Mouse (Mus musculus) hindlimb bud, embryonic 11.5 days (tissue): Measurements from ENCODE around the gene Pfn1.
A peak's percentile ranks its signal among the peaks of the same experiment; 100 is the strongest.

Experiments used
- DNase-seq: peaks from one replicate; pipeline ENCODE4 v3.0.0-alpha.2; 2012; ENCODE audit warnings: low read depth, low spot score; ENCODE audit errors: extremely low spot score

The Pfn1 gene

DNA sequence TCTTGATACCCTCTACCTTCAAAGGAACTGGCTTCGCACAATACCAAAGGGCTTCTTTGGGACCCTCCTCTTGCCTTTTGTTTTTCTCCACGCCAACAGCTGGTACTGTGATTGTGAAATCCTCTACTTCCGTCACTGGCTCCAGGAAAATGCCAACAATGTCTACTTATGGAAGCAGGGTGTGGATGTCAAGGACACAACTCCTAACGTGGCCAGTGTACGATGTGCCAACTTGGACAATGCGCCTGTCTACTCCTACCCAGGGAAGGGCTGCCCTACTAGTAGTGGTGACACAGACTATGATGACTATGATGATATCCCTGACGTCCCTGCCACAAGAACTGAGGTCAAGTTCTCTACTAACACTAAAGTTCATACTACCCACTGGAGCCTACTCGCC lies 14.5 kb downstream of the Pfn1 start:
- DNase-seq: no peak

DNA sequence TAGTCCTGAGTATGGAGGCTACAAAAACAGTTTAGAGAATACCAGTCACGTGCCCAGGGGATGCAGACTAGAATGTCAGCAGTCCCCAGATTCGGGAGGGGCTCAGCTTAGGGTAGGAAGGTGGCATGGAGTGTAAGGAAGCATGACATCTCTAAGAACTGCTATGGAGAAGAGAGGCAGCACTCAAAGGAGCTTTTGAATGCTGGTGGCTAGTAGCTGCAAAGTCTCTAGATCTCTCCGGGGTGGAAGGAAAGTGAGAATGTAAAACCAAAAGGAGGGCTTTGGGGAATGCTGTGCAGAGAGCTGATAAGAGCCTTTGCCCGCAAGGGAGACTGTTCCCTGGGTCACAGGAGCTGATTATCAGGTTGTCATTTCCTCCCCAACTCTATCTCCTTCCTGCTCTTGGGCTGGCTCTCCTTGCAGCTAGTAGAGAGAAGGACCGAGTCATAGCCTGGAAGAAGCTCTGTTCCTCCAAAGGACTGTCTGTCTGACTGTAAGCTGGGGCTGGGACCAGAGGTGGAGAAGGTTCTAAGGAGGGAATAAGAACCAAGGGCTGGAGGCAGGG lies 15.6 kb downstream of the Pfn1 start, which contains the start of gene Gp1ba:
Gp1ba (plus strand) TSS at position 409 of the 565 bp plus-strand sequence.
- DNase-seq: no peak

DNA sequence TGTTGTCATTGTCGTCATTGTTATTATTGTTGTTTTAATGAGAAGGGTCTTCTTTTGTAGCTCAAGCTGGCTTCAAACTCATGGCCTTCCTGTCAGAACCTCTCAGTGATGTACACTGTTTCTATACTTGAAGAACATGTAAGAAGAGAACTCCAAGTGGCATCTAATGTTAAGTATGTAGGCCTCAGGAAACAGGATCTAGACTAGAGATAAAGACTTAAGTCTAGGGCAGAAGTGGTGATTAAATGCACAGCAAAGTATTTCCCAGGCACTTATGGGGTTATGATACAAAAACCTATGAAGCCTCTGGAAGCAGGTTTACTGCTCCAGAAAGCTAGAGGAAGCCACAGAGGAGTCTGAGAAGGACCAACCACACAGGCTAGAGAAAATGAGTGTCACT lies 16.2 kb downstream of the Pfn1 start:
- no peak for DNase-seq

DNA sequence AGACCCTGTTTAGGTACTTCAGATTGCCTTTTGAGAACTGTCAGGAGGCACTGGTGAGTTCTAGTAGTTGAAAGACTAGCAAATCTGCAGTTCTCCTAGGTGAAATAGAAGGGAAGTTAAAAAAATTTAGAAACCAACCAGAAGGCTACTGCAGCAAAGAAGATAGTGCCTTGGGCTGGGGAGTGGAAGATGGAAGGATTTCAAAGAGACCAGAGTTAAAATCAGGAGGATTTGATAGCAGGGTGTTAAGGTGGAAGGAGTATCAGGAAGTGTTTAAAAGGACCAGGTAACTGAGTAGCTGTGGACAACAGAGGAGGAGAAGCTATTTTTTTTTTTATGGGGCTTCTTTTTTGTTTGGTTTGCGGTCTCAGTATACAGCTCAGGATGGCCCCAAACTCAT lies 16.7 kb downstream of the Pfn1 start:
- no peak for DNase-seq

DNA sequence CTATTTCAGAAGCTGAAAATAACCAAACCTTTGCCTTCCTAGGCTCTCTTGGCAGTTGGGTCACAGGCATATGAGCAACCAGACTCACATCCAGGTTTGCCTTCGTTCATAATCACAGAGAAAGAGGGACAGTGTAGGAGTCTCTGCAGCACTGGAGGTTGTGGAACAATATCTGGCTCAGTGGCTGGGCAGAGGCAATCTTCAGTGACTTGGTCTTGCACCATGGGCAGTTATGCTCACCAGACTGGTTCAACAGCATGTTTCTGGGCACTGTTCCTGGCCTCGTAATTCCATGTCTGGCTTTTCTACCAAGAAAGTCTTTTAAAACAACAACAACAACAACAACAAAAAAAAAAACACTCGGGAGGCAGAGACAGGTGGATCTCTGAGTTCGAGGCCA lies 18.8 kb downstream of the Pfn1 start:
- DNase-seq: no peak

DNA sequence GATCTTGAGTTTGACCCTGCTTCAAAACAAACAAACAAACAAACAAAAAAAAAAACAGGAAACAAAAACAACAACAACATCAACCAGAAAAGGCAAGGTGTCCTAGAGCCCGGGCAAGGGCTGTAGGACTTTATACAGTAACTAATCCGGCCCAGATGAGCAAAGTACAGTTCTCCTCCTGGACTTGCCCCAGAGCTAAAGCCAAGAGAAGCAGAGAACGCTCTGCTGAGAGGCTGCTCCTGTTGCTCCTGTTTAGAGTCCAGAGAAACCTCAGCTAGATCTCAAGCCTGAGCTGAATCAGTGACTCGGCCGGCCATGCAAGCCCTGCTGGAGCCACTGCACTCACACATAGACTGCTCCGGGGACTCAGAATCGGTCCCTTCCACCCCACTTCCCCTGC lies 24.3 kb downstream of the Pfn1 start:
- no peak for DNase-seq

DNA sequence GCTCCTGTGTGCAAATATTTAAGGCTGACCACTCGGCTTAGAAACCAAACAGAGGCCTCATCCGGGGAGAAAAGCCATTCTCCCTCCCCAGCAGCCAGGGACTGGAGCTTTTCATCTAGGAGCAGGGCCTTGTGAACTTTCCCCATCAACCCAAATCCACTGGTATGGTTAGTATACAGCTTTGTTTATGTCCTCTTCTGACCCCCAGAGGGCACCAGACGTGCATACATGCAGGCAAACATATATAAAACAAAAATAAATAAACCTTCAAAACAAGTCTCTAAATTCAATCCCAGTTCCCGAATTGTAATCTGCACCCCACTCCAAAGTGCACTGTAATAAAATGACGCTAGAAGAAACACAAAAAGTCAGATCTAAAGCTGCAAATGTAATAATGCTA lies 24.9 kb downstream of the Pfn1 start:
- DNase-seq: no peak

DNA sequence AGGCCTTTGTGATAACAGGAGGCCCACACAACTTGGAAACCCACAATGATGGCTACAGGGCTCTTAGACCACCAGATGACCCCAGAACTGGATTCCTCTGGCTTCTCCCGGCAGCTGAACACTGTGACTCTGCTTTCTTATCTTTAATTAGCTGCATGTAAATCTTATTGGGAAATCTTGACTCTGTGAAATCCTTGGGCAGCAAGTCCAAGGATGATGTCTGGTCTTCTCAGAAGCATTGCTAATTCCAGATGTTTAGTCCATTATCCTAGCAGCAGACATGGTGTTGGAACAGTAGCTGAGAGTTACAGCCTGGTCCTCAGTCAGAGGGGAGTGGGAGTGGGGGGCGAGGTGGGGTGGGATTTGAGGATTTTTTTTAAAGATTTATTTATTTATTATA lies 26.0 kb downstream of the Pfn1 start:
- no peak for DNase-seq

DNA sequence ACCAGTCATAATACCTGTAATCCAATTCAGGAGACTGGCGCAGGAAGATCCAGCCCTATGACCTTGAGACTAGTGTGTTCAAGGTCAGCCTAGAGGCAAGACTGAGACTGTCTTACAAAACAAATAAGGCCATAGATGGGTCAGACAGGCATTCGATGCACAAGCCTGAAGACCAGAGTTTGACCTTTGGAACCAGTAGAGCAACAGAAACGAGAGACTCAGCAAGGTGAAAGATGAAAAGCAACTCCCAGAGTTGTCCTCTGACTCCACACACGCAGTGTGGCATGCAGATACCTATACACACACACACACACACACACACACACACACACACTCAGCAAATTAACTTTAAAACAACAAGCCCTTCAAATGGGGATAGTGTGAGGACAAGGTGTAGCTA lies 27.6 kb downstream of the Pfn1 start:
- DNase-seq: no peak

DNA sequence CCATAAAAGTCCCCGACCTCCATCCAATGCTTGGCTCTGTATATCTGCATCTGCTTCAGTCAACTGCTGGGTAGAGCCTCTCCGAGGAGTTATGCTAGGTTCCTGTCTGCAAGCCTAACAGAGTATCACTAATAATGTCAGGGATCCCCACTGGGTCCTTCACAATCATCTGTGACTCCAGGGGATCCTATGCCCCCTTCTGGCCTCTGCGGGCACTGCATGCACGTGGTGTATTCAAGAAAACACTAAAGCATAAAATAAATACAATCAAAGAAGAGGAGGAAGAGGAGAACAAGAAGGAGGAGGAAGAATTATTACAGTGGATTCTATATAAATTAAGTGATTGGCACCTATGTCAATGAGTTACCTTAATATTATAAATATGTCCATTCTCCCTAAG lies 29.0 kb downstream of the Pfn1 start:
- no peak for DNase-seq

DNA sequence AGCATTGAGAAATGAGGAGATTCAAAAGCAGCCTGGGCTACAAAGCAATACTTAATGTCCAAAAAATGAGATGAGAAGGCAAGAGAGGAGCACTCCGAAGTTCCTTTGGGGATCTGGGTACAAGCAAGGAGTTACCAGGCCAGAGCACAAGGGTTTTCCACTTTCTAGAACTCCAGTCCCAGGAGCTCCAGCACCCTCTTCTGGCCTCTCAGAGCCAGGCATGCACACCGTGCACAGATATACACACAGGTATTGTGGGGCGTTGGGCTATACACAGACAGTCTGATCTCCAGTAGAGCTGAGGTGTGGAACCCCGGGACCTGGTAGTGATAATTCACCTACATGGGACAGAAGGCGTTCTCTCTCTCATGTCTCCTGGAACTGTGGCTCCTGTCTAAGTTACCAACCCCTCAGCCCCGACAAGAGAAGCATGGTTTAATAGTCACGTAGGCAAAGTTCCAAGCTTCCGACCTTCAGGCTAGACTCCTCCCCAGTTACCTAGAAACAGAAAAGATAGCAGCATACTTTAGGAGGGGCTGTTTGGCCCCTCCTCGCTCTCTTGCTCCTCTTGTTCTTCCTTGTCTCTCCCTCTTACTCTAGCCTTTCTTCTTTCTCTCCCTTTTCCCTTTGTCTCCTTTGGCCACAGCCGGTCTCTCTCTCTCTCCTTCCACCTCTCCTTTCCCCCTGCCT lies 31.2 kb downstream of the Pfn1 start:
- no peak for DNase-seq

DNA sequence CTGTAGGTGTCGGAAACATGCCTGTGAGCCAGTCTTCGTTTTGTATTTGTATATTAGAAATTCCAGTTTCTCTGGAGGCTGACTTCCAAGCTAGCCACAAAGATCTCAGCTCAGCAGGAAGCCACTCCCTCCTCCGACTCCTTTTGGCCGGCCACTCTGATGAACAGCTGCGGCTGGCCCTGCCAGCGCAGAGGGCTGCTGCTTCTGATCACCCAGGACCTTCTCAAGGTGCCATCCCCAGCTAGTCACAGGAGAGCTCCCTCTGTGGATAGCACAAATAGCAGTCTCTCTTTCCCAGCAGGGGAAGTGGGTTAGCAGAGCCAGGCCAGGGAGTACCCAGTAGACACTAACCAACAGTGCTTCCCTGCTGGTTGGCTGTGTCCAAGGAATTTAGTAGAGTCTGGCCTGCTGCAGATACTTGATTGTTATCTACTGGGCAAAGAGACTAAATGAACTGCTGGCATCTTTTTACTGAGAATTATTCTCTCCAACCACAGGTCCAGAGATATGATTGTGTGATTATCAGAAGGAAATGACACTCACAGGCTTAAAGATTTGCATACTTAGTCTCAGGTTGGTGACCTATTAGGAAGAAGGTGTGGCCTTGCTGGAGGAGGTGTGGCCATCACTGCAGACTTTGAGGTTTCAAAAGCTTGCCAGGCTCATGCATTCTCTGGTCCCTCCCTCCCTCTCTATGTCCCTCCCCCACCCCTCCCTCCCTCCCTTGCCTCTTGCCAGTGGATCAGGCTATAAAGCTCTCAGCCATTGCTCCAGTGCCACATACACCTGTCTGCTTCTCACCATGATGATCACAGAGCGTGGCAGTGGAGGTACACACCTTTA lies 32.3 kb downstream of the Pfn1 start:
- no peak for DNase-seq

DNA sequence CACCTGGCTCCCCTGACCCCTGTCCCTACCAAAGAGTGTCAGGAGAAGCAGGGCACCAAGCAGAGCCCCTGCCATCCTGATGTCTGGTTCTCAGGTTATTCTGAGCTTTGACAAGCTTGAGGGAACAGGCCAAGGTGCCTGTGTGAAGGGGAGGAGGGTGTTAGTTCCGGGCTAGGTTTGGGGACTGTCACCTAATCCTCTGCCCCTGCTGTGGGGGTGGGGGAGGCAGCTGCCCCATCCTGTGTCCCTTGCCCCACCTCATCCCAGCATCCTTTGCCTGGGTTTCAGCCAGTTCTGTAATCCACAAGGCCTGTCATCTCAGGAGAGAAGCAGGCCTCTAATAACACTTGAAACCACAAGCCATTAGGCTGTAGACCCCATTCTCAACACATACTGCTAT lies 35.3 kb downstream of the Pfn1 start, which contains the start of gene Chrne:
Chrne (minus strand) TSS at position 116 of the 400 bp plus-strand sequence.
- no peak for DNase-seq

DNA sequence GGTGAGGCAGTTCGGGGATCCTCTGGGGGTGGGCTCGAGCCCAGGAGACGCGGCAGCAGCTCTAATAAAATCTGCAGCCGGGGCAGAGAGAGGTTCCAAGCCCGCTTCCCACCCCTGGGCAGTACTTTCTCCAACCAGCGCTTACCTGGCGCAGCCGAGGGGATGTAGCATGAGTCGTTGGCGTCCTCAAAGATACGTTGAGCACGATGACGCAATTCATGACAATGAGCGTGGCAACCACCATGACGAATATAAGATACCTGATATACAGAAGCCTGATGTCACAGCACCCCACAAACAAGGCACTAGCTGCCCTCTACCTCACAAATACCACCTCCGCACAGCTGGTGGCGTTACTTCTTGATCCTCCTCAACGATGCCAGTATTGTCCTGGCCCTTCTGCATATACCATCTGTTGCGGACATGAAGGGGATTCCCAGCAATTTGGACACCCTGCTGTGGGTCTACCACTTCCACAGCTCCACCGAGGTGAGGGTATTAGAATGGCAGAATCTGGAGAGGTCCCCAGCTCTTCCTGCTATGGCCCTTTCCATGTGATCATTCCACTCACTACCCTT lies 38.8 kb downstream of the Pfn1 start, which contains the start of gene 4930544D05Rik:
4930544D05Rik (plus strand) TSS at position 333 of the 578 bp plus-strand sequence.
- no peak for DNase-seq

DNA sequence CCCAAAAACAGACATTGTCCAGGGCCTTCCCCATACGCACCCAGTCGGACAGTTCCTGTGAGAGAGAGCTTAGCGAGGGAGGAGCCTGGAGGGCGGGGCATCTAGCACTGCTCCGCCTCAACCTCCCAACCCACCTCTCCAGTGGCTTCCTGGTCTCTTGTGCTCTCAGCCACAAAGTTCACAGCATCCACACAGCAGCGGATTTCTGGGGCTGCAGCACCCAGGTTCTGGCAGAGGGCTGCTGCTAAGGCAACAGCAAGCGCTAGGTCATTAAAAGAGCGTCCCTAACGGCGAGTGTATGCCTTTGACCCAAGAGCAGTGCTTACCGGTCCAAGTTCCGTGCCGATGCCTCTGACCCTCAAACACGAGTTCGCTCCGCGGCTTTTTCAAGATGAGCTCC lies 39.4 kb downstream of the Pfn1 start:
- no peak for DNase-seq

DNA sequence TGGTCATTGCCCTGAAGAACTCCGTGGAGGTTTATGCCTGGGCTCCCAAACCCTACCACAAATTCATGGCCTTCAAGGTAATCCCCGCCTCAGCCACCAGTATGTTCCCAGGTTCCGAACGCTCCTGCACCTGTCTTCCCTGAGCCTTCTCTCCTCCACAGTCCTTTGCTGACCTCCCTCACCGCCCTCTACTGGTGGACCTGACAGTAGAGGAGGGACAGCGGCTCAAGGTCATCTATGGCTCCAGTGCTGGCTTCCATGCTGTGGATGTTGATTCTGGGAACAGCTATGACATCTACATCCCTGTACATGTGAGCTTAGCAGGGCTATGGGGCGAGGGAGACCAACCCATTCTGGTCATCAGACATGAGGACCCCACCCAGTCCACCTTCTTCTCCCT lies 41.9 kb downstream of the Pfn1 start:
- DNase-seq: no peak

DNA sequence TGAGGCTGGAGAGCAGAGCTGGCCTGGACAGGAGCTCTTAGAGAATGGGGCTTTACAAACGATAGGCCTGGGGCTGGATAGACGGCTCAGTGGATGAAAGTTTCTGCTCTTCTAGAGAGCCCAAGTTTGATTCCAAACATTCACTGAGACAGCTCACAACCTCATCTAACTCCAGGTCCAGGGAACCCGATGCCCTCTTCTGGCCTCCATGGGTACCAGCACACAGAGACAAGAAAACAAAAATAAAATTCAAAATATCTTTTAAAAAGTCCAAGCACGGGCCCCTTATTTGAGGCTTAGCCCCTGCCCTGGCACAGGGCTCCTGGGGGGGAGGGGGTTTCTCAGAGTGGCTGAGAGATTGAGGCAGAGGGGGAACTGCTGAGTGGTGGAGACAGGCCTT lies 43.7 kb downstream of the Pfn1 start:
- DNase-seq: no peak

DNA sequence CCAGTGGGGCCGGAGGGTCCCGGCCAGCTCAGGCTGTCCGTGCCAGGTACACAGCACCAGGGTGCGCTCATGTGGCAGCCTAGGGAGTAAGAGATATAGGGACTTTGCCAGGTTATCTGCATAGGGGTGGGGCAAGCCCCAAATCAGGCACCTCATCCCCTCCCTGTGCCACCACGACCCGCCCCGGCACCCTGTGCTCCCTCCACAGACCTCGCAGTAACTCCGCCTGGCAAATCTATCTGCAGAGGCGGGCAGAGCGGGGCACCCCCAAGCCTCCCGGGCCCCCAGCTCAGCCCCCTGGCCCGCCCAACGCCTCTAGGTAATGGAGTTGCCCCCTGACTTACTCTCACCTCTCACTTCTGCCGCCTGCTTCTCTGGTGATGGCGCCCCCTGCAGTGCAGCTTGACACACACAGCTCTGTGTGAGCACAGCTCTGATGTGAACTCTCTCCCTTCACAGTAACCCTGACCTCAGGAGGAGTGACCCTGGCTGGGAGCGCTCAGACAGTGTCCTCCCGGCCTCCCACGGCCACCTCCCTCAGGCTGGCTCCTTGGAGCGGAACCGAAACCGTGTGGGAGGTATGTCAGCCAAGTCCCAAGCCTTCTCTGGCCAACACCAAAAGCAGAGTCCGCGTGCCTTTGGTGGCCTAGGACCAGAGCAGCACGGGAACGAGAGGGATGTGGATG lies 45.9 kb downstream of the Pfn1 start:
- no peak for DNase-seq

DNA sequence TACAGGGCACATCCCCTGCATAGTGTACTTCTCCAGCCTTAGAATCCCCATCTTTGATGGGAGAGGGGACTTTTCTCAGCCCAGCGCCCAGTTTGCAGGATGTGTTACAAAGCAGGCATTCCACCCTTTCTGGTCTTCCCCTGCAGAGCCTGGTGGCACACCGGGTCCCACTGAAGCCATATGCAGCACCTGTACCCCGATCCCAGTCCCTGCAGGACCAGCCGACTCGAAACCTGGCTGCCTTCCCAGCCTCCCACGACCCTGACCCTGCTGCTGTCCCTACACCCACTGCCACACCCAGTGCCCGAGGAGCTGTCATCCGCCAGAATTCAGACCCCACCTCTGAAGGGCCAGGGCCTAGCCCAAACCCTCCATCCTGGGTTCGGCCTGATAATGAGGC lies 46.8 kb downstream of the Pfn1 start:
- DNase-seq: no peak

DNA sequence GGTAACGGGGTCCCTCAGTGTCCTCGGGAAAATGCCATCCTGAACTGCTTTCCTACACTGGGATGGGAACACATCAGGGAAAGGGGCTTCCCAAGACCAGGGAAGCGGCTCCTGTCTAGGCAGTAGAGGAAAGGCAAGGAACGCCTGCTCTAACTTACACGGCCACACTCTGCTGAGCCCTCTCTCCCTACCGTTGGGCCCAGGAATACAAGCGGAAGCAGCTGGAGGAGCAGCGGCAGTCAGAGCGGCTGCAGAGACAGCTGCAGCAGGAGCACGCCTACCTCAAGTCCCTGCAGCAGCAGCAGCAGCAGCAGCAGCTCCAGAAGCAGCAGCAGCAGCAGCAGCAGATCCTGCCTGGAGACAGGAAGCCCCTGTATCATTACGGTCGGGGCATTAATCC lies 47.7 kb downstream of the Pfn1 start:
- DNase-seq: no peak

DNA sequence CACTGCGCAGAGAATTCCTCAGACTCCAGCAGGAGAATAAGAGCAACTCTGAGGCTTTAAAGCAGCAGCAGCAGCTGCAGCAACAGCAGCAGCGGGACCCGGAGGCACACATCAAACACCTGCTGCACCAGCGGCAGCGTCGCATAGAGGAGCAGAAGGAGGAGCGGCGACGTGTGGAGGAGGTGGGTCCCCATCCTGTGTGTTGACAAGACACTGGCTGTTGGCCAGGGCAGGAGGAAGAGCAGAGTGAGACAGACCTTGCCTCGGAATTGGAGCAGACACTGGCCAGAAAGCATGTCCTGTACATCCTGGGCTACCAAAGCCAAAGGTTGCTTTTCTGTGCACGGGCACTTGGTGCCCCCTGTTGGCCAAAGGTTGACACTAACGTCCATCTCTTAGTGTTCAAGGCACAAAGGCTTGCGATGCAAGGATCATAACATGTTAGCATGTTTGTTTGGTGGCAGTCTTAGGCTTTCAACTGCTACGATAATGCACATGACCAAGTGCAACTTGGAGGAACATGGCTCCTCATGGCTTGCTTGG lies 49.3 kb downstream of the Pfn1 start:
- peak; percentile 41 for DNase-seq
